In the genomic region with DNA sequence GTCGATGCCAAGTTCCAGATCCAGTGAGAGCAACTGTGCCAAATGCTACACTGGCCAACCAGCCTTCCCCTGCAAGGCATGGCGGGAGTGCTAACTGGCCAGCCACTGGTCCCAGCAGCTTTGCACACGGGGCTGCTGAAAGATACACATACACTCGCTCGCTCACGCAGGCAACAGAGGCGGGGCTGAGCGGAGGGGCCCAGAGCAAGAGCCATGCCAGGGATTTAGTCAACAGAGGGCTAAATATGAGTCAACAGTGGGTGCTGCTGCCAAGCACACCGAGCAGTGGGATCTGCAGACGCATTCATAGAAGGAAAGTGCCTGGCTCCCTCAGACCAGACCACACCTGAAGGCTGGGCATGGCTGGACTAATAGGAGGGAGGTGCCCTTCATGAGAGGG, we compare ENCODE assay signal across 8 mouse cellular contexts. TPM values are rescaled to one million over a fixed set of nuclear protein-coding genes. Genes with fewer than 3 reads are reported as not detected.
DNase-seq lines count a peak whose midpoint lies in the region; ATAC-seq lines count a peak whose summit lies in the region.

No protein-coding gene starts in this region.

- peak; percentile 21 to 59 for DNase-seq in adrenal gland, adult (ENCODE audit: inconsistent age in 2 of 2, low spot score in 1 of 2)
- DNase-seq in adrenal gland, adult 18-20 months (ENCODE audit: low spot score in 2 of 2) = no peak
- DNase-seq in ovary, adult 18-20 months (ENCODE audit: low spot score) = peak; percentile 42
- DNase-seq in ovary, postnatal 10 days (ENCODE audit: low spot score) = no peak
- DNase-seq in heart, adult 9 months (ENCODE audit: low spot score in 2 of 2) = peak; percentile 54 to 62
- DNase-seq in layer of hippocampus, postnatal 36 days = peak; percentile 31 to 41
- no peak for DNase-seq in thymus, postnatal 25 days

- ATAC-seq in activated CD4-positive, CD25-positive, alpha-beta regulatory T cell, adult 4 months = no peak

RNA-seq across cellular contexts. Expression of a gene that starts 3.8 kb away (rescaled TPM):
- total RNA-seq in adrenal gland, adult 18-20 months (2021) = 1 to 10 TPM; 2.1 to 2.4 TPM
- 10 to 100 TPM; 20.4 to 23.5 TPM for total RNA-seq in layer of hippocampus, postnatal 36 days (2021)
- polyA plus RNA-seq in activated CD4-positive, CD25-positive, alpha-beta regulatory T cell, adult 4 months (2017; shearing (Covaris generic)) = not detected

Comparison
In these comparisons a context has a peak if more than half of its experiments do, and no peak if none do; other contexts are left out.
1. DNase-seq: peak in adrenal gland, adult (2 of 2), ovary, adult 18-20 months (single experiment), heart, adult 9 months (2 of 2) and layer of hippocampus, postnatal 36 days (2 of 2); none in adrenal gland, adult 18-20 months (0 of 2), ovary, postnatal 10 days (single experiment) and thymus, postnatal 25 days (single experiment).
2. RNA of a gene that starts 3.8 kb away (total RNA-seq): 20.4 to 23.5 TPM in layer of hippocampus, postnatal 36 days; 2.1 to 2.4 TPM in adrenal gland, adult 18-20 months; every median in the first group is over 4 times any median in the second.